Mouse (Mus musculus) erythroblast, embryonic 14.5 days (primary cell): ENCODE results near the gene Eva1c.

Source experiments
- GATA1 ChIP-seq: IDR thresholded peaks from 2 replicates; pipeline ENCODE4 v1.6.1; 2012; ENCODE audit warnings: low read length, inconsistent platforms, mixed read lengths
- TAL1 ChIP-seq: IDR thresholded peaks from 3 replicates; pipeline ENCODE4 v1.6.1; 2012; ENCODE audit warnings: low read length, inconsistent platforms, mixed read lengths

- TF ChIP-seq TAL1 (no peak), GATA1 (no peak)
Observed at GRCm38 (mm10) chr16:90779783-90780182, 46.7 kb upstream of the Eva1c start.
